ENCODE assay signal across 15 mouse cellular contexts in genomic region chr5:92087469-92087868, GRCm38 (mm10).
"Had no signal": no experiment of that assay in that cellular context is flagged by ENCODE, and none has a peak within 500 bp of the region (broad histone marks: within the 10 kb centered on the region; RNA-seq: fewer than 3 reads in every experiment).

No protein-coding gene starts in this region.

- H3K36me3 ChIP-seq: neural tube, embryonic 13.5 days; neural tube, embryonic 15.5 days; stomach, embryonic 15.5 days had no signal

- DNase-seq: retina, postnatal 1 day; right cerebral cortex, adult 18-20 months; right cerebral cortex, postnatal 14 days; right cerebral cortex, postnatal 4 days; spleen, adult 18-20 months; thymus, adult 18-20 months; thymus, adult 2 months; thymus, postnatal 14 days; thymus, postnatal 25 days; thymus, postnatal 36 days; thymus, postnatal 4 days had no signal

- H3K4me2 ChIP-seq: neural tube, embryonic 13.5 days; neural tube, embryonic 15.5 days; stomach, embryonic 15.5 days had no signal

- H3K4me3 ChIP-seq: neural tube, embryonic 13.5 days; neural tube, embryonic 15.5 days; stomach, embryonic 15.5 days had no signal

- H3K9me3 ChIP-seq: neural tube, embryonic 13.5 days; neural tube, embryonic 15.5 days; stomach, embryonic 15.5 days had no signal

- H3K4me1 ChIP-seq: stomach, embryonic 15.5 days had no signal

- H3K9ac ChIP-seq: neural tube, embryonic 13.5 days; neural tube, embryonic 15.5 days; stomach, embryonic 15.5 days had no signal

- H3K27ac ChIP-seq: neural tube, embryonic 13.5 days; neural tube, embryonic 15.5 days; stomach, embryonic 15.5 days; stomach, postnatal 0 days had no signal

- H3K27me3 ChIP-seq: neural tube, embryonic 13.5 days; neural tube, embryonic 15.5 days; stomach, embryonic 15.5 days had no signal
